Mouse (Mus musculus) CH12.LX (cell line): ENCODE results near the gene Gemin6. TPM values are rescaled to one million over a fixed set of nuclear protein-coding genes. Genes with fewer than 3 reads are reported as not detected.

ENCODE experiments used
- DNase-seq: peaks from one replicate; pipeline ENCODE4 v3.0.0-alpha.2; 2013; ENCODE audit errors: extremely low read depth
- H3K27ac ChIP-seq: 2 replicates; pipeline ENCODE4 v1.5.1; 2012; ENCODE audit warnings: low read depth, mild to moderate bottlenecking, control low read depth, moderate library complexity; ENCODE audit not compliant: insufficient read depth
- H3K27me3 ChIP-seq: replicated peaks from 2 replicates; pipeline ENCODE3; 2012; ENCODE audit warnings: inconsistent platforms
- H3K36me3 ChIP-seq, 2 experiments: replicated peaks in 1 of 2; 2 replicates each; pipeline versions ENCODE3 to v1.6.1; 2012; ENCODE audit warnings: inconsistent platforms in 1 of 2, low read length in 1 of 2, mild to moderate bottlenecking in 1 of 2, mixed read lengths in 1 of 2, moderate library complexity in 1 of 2; ENCODE audit not compliant: control insufficient read depth in 1 of 2, insufficient read depth in 1 of 2
- H3K4me1 ChIP-seq, 2 experiments: 2 replicates each; pipeline ENCODE4 v1.6.1; 2012; ENCODE audit warnings: inconsistent platforms in 1 of 2, moderate library complexity in 1 of 2; ENCODE audit not compliant: insufficient read depth in 2 of 2, control insufficient read depth in 1 of 2
- H3K4me2 ChIP-seq: 2 replicates; pipeline ENCODE4 v1.6.1; 2012; ENCODE audit warnings: low read depth, mild to moderate bottlenecking, control low read depth; ENCODE audit not compliant: poor library complexity, insufficient read depth, severe bottlenecking
- H3K4me3 ChIP-seq, 3 experiments: fragments of 150-350 bp in 1 of 3; sonication (generic) in 1 of 3; replicated peaks in 1 of 3; 2 replicates each; pipeline versions ENCODE3 to v1.5.1; 2011 to 2012; ENCODE audit warnings: low read depth in 2 of 3, low read length in 2 of 3, mild to moderate bottlenecking in 2 of 3, moderate library complexity in 2 of 3, control low read depth in 1 of 3, improper control_type of control experiment in 1 of 3, inconsistent platforms in 1 of 3, mixed read lengths in 1 of 3; ENCODE audit not compliant: poor library complexity in 1 of 3
- H3K79me2 ChIP-seq: replicated peaks from 2 replicates; pipeline ENCODE4 v1.6.1; 2012; ENCODE audit warnings: mild to moderate bottlenecking, moderate library complexity; ENCODE audit not compliant: control insufficient read depth, poor library complexity, insufficient read depth, severe bottlenecking; ENCODE audit errors: extremely low read depth
- H3K9ac ChIP-seq: 2 replicates; pipeline ENCODE4 v1.6.1; 2012; ENCODE audit warnings: low read depth, mild to moderate bottlenecking, control low read depth, moderate library complexity; ENCODE audit not compliant: insufficient read depth
- H3K9me3 ChIP-seq: replicated peaks from 2 replicates; pipeline ENCODE3; 2012; ENCODE audit warnings: low read length, inconsistent platforms, mixed read lengths
- BHLHE40 ChIP-seq: IDR thresholded peaks from 2 replicates; pipeline ENCODE4 v1.6.1; 2011; ENCODE audit warnings: mild to moderate bottlenecking, low read depth, low read length, improper control_type of control experiment
- CHD1 ChIP-seq: IDR thresholded peaks from 2 replicates; pipeline ENCODE4 v1.6.1; 2012; ENCODE audit warnings: low read depth, low read length, improper control_type of control experiment, inconsistent platforms
- CHD2 ChIP-seq: IDR thresholded peaks from 2 replicates; pipeline ENCODE4 v1.6.1; 2011; ENCODE audit warnings: low read length, improper control_type of control experiment
- CTCF ChIP-seq, 2 experiments: IDR thresholded peaks in 1 of 2; conservative IDR thresholded peaks in 1 of 2; 2 replicates each; pipeline ENCODE4 v1.5.1; 2011 to 2012; ENCODE audit warnings: low read depth in 2 of 2, low read length in 2 of 2, improper control_type of control experiment in 1 of 2, inconsistent platforms in 1 of 2, mild to moderate bottlenecking in 1 of 2, moderate library complexity in 1 of 2
- E2F4 ChIP-seq: IDR thresholded peaks from 2 replicates; pipeline ENCODE4 v1.6.1; 2011; ENCODE audit warnings: low read depth, low read length, improper control_type of control experiment; ENCODE audit not compliant: insufficient replicate concordance
- EP300 ChIP-seq: IDR thresholded peaks from 2 replicates; pipeline ENCODE4 v1.6.1; 2011; ENCODE audit warnings: low read length, improper control_type of control experiment
- GABPA ChIP-seq: IDR thresholded peaks from 2 replicates; pipeline ENCODE4 v1.6.1; 2012; ENCODE audit warnings: low read depth, low read length, improper control_type of control experiment, inconsistent platforms; ENCODE audit not compliant: insufficient replicate concordance
- IRF4 ChIP-seq: IDR thresholded peaks from 2 replicates; pipeline ENCODE4 v1.6.1; 2014; ENCODE audit warnings: low read depth, mild to moderate bottlenecking, inconsistent platforms, low read length, improper control_type of control experiment
- JUN ChIP-seq: IDR thresholded peaks from 2 replicates; pipeline ENCODE4 v1.6.1; 2011; ENCODE audit warnings: low read depth, mild to moderate bottlenecking, low read length, improper control_type of control experiment, moderate library complexity; ENCODE audit not compliant: insufficient read depth
- JUND ChIP-seq: conservative IDR thresholded peaks from 2 replicates; pipeline ENCODE4 v1.6.1; 2011; ENCODE audit warnings: low read depth, low read length, improper control_type of control experiment
- MAFK ChIP-seq: IDR thresholded peaks from 2 replicates; pipeline ENCODE4 v1.6.1; 2011; ENCODE audit warnings: low read length, improper control_type of control experiment; ENCODE audit not compliant: insufficient replicate concordance
- MAX ChIP-seq: IDR thresholded peaks from 2 replicates; pipeline ENCODE4 v1.6.1; 2011; ENCODE audit warnings: low read length, improper control_type of control experiment
- MXI1 ChIP-seq: IDR thresholded peaks from 2 replicates; pipeline ENCODE4 v1.6.1; 2011; ENCODE audit warnings: mild to moderate bottlenecking, low read depth, low read length, improper control_type of control experiment
- MYC ChIP-seq: IDR thresholded peaks from 2 replicates; pipeline ENCODE4 v1.6.1; 2011; ENCODE audit warnings: low read depth, mild to moderate bottlenecking, improper control_type of control experiment, low read length
- NRF1 ChIP-seq: IDR thresholded peaks from 2 replicates; pipeline ENCODE4 v1.6.1; 2014; ENCODE audit warnings: low read depth, mild to moderate bottlenecking, inconsistent platforms, low read length, improper control_type of control experiment, moderate library complexity
- PAX5 ChIP-seq: IDR thresholded peaks from 2 replicates; pipeline ENCODE4 v1.6.1; 2012; ENCODE audit warnings: low read length, inconsistent platforms, mixed read lengths
- SIN3A ChIP-seq: IDR thresholded peaks from 2 replicates; pipeline ENCODE4 v1.6.1; 2012; ENCODE audit warnings: low read length, improper control_type of control experiment, inconsistent platforms
- TCF12 ChIP-seq: IDR thresholded peaks from 2 replicates; pipeline ENCODE4 v1.6.1; 2014; ENCODE audit warnings: low read depth, mild to moderate bottlenecking, inconsistent platforms, low read length, improper control_type of control experiment
- UBTF ChIP-seq: IDR thresholded peaks from 2 replicates; pipeline ENCODE4 v1.6.1; 2012; ENCODE audit warnings: low read depth, mild to moderate bottlenecking, inconsistent platforms, low read length, improper control_type of control experiment, moderate library complexity
- USF2 ChIP-seq: conservative IDR thresholded peaks from 2 replicates; pipeline ENCODE4 v1.6.1; 2011; ENCODE audit warnings: low read depth, low read length, improper control_type of control experiment
- ZC3H11A ChIP-seq: IDR thresholded peaks from 2 replicates; pipeline ENCODE4 v1.6.1; 2012; ENCODE audit warnings: low read depth, mild to moderate bottlenecking, inconsistent platforms, low read length, improper control_type of control experiment
- ZMIZ1 ChIP-seq: IDR thresholded peaks from 2 replicates; pipeline ENCODE4 v1.6.1; 2012; ENCODE audit warnings: low read depth, mild to moderate bottlenecking, inconsistent platforms, low read length, improper control_type of control experiment
- dilution Hi-C: fragments of 300-500 bp; cut with MboI; formaldehyde crosslinking; loops from 2 replicates; pipeline ENCODE4 v1.14.3; 2020; ENCODE audit warnings: low sequenced_read_pairs; ENCODE audit not compliant: extremely low pct_unique_long_range_greater_than_20kb, extremely low pct_ligation_motif_present
- in situ Hi-C: fragments of 300-500 bp; cut with MboI; formaldehyde crosslinking; loops from 3 replicates; pipeline ENCODE4 v1.14.3; 2019; ENCODE audit warnings: low sequenced_read_pairs, low pct_ligation_motif_present, low pct_unique_long_range_greater_than_20kb, mixed read lengths
- polyA plus RNA-seq: library from polyadenylated mRNA; unstranded; fragments of >175 nt; gene quantifications from 2 replicates; pipeline ENCODE4 v1.2.1, GENCODE M21; 2012; ENCODE audit warnings: low read depth; ENCODE audit not compliant: insufficient read length
- total RNA-seq, 2 experiments: library from RNA; depleted of rRNA; stranded (reverse); fragments of 300-350 nt in 1 of 2; fragments of >200 nt in 1 of 2; gene quantifications; 2 replicates each; pipeline ENCODE4 v1.2.3; 2012 to 2014

Gene Gemin6
- total and polyA plus RNA-seq, 3 experiments = 65.6 to 120 (median 66.0) TPM

- no peaks in the 10 kb centered on the region for H3K9me3 ChIP-seq
- H3K36me3 ChIP-seq = no peaks in the 10 kb centered on the region
- dilution Hi-C loops = no loop called here
- H3K27ac ChIP-seq = no peak overlapping the region
- no peak overlapping the region for H3K9ac ChIP-seq
- H3K4me2 ChIP-seq = no peak overlapping the region
- no peaks in the 10 kb centered on the region for H3K79me2 ChIP-seq
- DNase-seq = no peak
- H3K4me3 ChIP-seq = no peak overlapping the region
- peaks cover 10 to 35% of the 10 kb centered on the region in 2 experiments for H3K4me1 ChIP-seq
- TF ChIP-seq UBTF (no peak), ZMIZ1 (no peak), PAX5 (no peak), GABPA (no peak), CHD1 (no peak), E2F4 (no peak), NRF1 (no peak), MXI1 (no peak), CTCF (conservative IDR thresholded peaks at IDR 0.05 in 1 of 2, IDR thresholded peaks at IDR 0.05 in 1 of 2; ENCODE audit: low read depth in 2 of 2, low read length in 2 of 2) (no peak), SIN3A (no peak), ZC3H11A (no peak), USF2 (no peak)
- H3K27me3 ChIP-seq = no peaks in the 10 kb centered on the region
- in situ Hi-C loops = loop anchor here (10.0 to 25.0 kb wide), 3 partner anchors 136 to 468 kb away; partner anchors contain the start of genes Atl2 and Cyp1b1
These were observed 43.8 kb upstream of the Gemin6 start for GRCm38 (mm10) chr17:80180468-80180867.

GRCm38 (mm10) chr17:80183615-80184014 lies 40.6 kb upstream of the Gemin6 start:
- in situ Hi-C loops = loop anchor here (10.0 to 25.0 kb wide), 3 partner anchors 139 to 471 kb away; partner anchors contain the start of genes Atl2 and Cyp1b1

More at GRCm38 (mm10) chr17:80183615-80184014, 40.6 kb upstream of the Gemin6 start:
- no peaks in the 10 kb centered on the region for H3K36me3 ChIP-seq
- no peak overlapping the region for H3K9ac ChIP-seq
- dilution Hi-C loops = no loop called here
- H3K79me2 ChIP-seq = no peaks in the 10 kb centered on the region
- TF ChIP-seq BHLHE40 (0 out of 2 replicates have a peak, but pooled peaks have one; percentile 12), JUND (no peak), CHD2 (no peak), MXI1 (0 out of 2 replicates have a peak, but pooled peaks have one; percentile 33), JUN (no peak), MYC (0 out of 2 replicates have a peak, but pooled peaks have one; percentile 49), IRF4 (peak; percentile 75), ZC3H11A (no peak), MAX (peak; percentile 13; the same call in 1 of the 2 replicates), TCF12 (no peak), USF2 (no peak), EP300 (peak; percentile 21; the same call in 1 of the 2 replicates), MAFK (no peak)
- H3K4me2 ChIP-seq = no peak overlapping the region
- no peak overlapping the region for H3K27ac ChIP-seq
- DNase-seq = no peak
- H3K9me3 ChIP-seq = peaks cover 7% of the 10 kb centered on the region
- no peak overlapping the region for H3K4me3 ChIP-seq
- H3K4me1 ChIP-seq = peaks cover 10 to 23% of the 10 kb centered on the region in 2 experiments
- no peaks in the 10 kb centered on the region for H3K27me3 ChIP-seq
